Mouse (Mus musculus) testis, postnatal 14 days (tissue): ENCODE measurements around the gene Mxra8.
A peak's percentile ranks its signal among the peaks of the same experiment; 100 is the strongest.

Experiments used
- DNase-seq: peaks from one replicate; pipeline ENCODE4 v3.0.0; 2021; ENCODE audit warnings: low spot score

Mxra8 gene

GRCm38 (mm10) chr4:155837404-155838010, 2.0 kb upstream of the Mxra8 start:
- DNase-seq = no peak

GRCm38 (mm10) chr4:155838187-155839153, 1.0 kb upstream of the Mxra8 start:
- no peak for DNase-seq

- no peak for DNase-seq
Measured at GRCm38 (mm10) chr4:155840076-155841002, 859 bp downstream of the Mxra8 start.

- peak; percentile 67 for DNase-seq
Measured at GRCm38 (mm10) chr4:155841003-155841454, 1.5 kb downstream of the Mxra8 start.

- DNase-seq = no peak
Measured at GRCm38 (mm10) chr4:155841651-155842270, 2.3 kb downstream of the Mxra8 start.

- DNase-seq = no peak
Measured at GRCm38 (mm10) chr4:155843231-155843630, 3.8 kb downstream of the Mxra8 start.

GRCm38 (mm10) chr4:155846871-155847578, 7.5 kb downstream of the Mxra8 start, which contains the start of gene Dvl1:
Gene Dvl1 (plus strand): TSS chr4:155847402.
- peak; percentile 92 for DNase-seq

- DNase-seq = peak; percentile 63
Measured at GRCm38 (mm10) chr4:155847591-155848352, 8.3 kb downstream of the Mxra8 start.

- no peak for DNase-seq
Measured at GRCm38 (mm10) chr4:155848434-155849095, 9.1 kb downstream of the Mxra8 start.

- DNase-seq = no peak
Measured at GRCm38 (mm10) chr4:155849391-155849790, 9.9 kb downstream of the Mxra8 start.

- no peak for DNase-seq
Measured at GRCm38 (mm10) chr4:155849792-155850451, 10.4 kb downstream of the Mxra8 start.

GRCm38 (mm10) chr4:155851368-155851767, 11.9 kb downstream of the Mxra8 start:
- no peak for DNase-seq

- DNase-seq = no peak
Measured at GRCm38 (mm10) chr4:155851951-155852411, 12.5 kb downstream of the Mxra8 start.

GRCm38 (mm10) chr4:155853421-155853820, 13.9 kb downstream of the Mxra8 start:
- DNase-seq = no peak

- no peak for DNase-seq
Measured at GRCm38 (mm10) chr4:155854991-155855390, 15.5 kb downstream of the Mxra8 start.

GRCm38 (mm10) chr4:155856071-155856470, 16.6 kb downstream of the Mxra8 start:
- no peak for DNase-seq

- no peak for DNase-seq
Measured at GRCm38 (mm10) chr4:155856881-155857280, 17.4 kb downstream of the Mxra8 start.

GRCm38 (mm10) chr4:155859318-155859717, 19.8 kb downstream of the Mxra8 start:
- DNase-seq = peak; percentile 71

- DNase-seq = no peak
Measured at GRCm38 (mm10) chr4:155861787-155862186, 22.3 kb downstream of the Mxra8 start.
